Mouse (Mus musculus) midbrain, embryonic 15.5 days (tissue): ENCODE results near the gene Rab22a. TPM values are rescaled to one million over a fixed set of nuclear protein-coding genes. Genes with fewer than 3 reads are reported as not detected.

Source experiments
- ATAC-seq: fragments of 200-750 bp; cut with Nextera tagmentation; replicated peaks from 2 replicates; pipeline ENCODE4 v1.8.0; 2017; ENCODE audit warnings: moderate TSS enrichment
- H3K27ac ChIP-seq: fragments of 300-500 bp; sonication (generic); 2 replicates; pipeline ENCODE4 v1.5.1; 2015; ENCODE audit warnings: mild to moderate bottlenecking, inconsistent platforms
- H3K27me3 ChIP-seq: fragments of 300-500 bp; sonication (generic); replicated peaks from 2 replicates; pipeline ENCODE4 v1.6.1; 2015; ENCODE audit warnings: inconsistent platforms
- H3K36me3 ChIP-seq: fragments of 300-500 bp; sonication (generic); replicated peaks from 2 replicates; pipeline ENCODE4 v1.6.1; 2015; ENCODE audit warnings: inconsistent platforms
- H3K4me1 ChIP-seq: fragments of 300-500 bp; sonication (generic); 2 replicates; pipeline ENCODE4 v1.6.1; 2015; ENCODE audit warnings: inconsistent platforms
- H3K4me2 ChIP-seq: fragments of 300-500 bp; sonication (generic); 2 replicates; pipeline ENCODE4 v1.6.1; 2015; ENCODE audit warnings: inconsistent platforms, mild to moderate bottlenecking, moderate library complexity
- H3K4me3 ChIP-seq: fragments of 300-500 bp; sonication (generic); 2 replicates; pipeline ENCODE4 v1.5.1; 2015; ENCODE audit warnings: mild to moderate bottlenecking, inconsistent platforms
- H3K9ac ChIP-seq: fragments of 300-500 bp; sonication (generic); 2 replicates; pipeline ENCODE4 v1.6.1; 2015; ENCODE audit warnings: mild to moderate bottlenecking, inconsistent platforms
- H3K9me3 ChIP-seq: fragments of 300-500 bp; sonication (generic); 2 replicates; pipeline ENCODE4 v1.6.1; 2016; ENCODE audit warnings: inconsistent platforms
- WGBS: fragments of 180-500 bp; shearing (Covaris S2); methylation state at CpG from one replicate; pipeline ENCODE4 v1.1.7; 2015; ENCODE audit warnings: mixed read lengths; 5-methylcytosine and 5-hydroxymethylcytosine counted together
- polyA plus RNA-seq: library from polyadenylated mRNA; unstranded; fragments of >200 nt; fragmentation: Nextera tagmentation; extraction: Ambion mirVana; gene quantifications from 2 replicates; pipeline ENCODE4 v1.2.1, GENCODE M21; 2015

The Rab22a gene
- polyA plus RNA-seq, 1 experiment from 2014 or later: 33.8 TPM

GRCm38 (mm10) chr2:173730444-173730966, 70.9 kb downstream of the Rab22a start:
- Histone ChIP-seq H3K27me3 (no peaks in the 10 kb centered on the region), H3K9me3 (no peaks in the 10 kb centered on the region), H3K4me2 (peak overlapping the region; percentile 16; the same call in 1 of the 2 replicates), H3K27ac (peak overlapping the region; percentile 65), H3K4me1 (peaks cover 10% of the 10 kb centered on the region), H3K36me3 (no peaks in the 10 kb centered on the region), H3K9ac (no peak overlapping the region), H3K4me3 (no peak overlapping the region)
- WGBS: 4% methylated on average over 9 of the region's 9 CpGs
- peak; percentile 82 for ATAC-seq

- H3K9ac ChIP-seq: no peak overlapping the region
- H3K4me3 ChIP-seq: no peak overlapping the region
- peaks cover 26% of the 10 kb centered on the region for H3K4me1 ChIP-seq
- H3K36me3 ChIP-seq: no peaks in the 10 kb centered on the region
- ATAC-seq: no peak
- no peaks in the 10 kb centered on the region for H3K9me3 ChIP-seq
- no peak overlapping the region for H3K27ac ChIP-seq
- WGBS: 56% methylated on average over 2 of the region's 2 CpGs
- H3K27me3 ChIP-seq: no peaks in the 10 kb centered on the region
- no peak overlapping the region for H3K4me2 ChIP-seq
Measured at GRCm38 (mm10) chr2:173734426-173734825, 74.9 kb downstream of the Rab22a start.

- Histone ChIP-seq H3K4me1 (peaks cover 25% of the 10 kb centered on the region), H3K36me3 (no peaks in the 10 kb centered on the region), H3K9ac (peak within 1 kb of the TSS; percentile 68), H3K4me3 (peak within 1 kb of the TSS; percentile 64), H3K27ac (peak within 1 kb of the TSS; percentile 77), H3K27me3 (no peaks in the 10 kb centered on the region), H3K9me3 (no peaks in the 10 kb centered on the region), H3K4me2 (peak within 1 kb of the TSS; percentile 66)
- WGBS: under 1% methylated on average over 70 of the region's 70 CpGs
- peak; percentile 97 for ATAC-seq
Measured at GRCm38 (mm10) chr2:173737222-173737989, 77.8 kb downstream of the Rab22a start, which contains the start of gene Vapb. Gene Vapb (plus strand): TSS chr2:173737511.

GRCm38 (mm10) chr2:173738232-173738631, 78.7 kb downstream of the Rab22a start:
- ATAC-seq: 0 out of 2 replicates have a peak, but pooled peaks have one; percentile 3
- Histone ChIP-seq H3K4me1 (peaks cover 30% of the 10 kb centered on the region), H3K4me2 (peak overlapping the region; percentile 66), H3K4me3 (peak overlapping the region; percentile 64), H3K9ac (peak overlapping the region; percentile 68), H3K9me3 (no peaks in the 10 kb centered on the region), H3K36me3 (no peaks in the 10 kb centered on the region), H3K27ac (no peak overlapping the region), H3K27me3 (no peaks in the 10 kb centered on the region)
- WGBS: 86% methylated on average over 9 of the region's 9 CpGs

GRCm38 (mm10) chr2:173739107-173739506, 79.5 kb downstream of the Rab22a start:
- Histone ChIP-seq H3K9ac (no peak overlapping the region), H3K4me3 (no peak overlapping the region), H3K36me3 (no peaks in the 10 kb centered on the region), H3K27me3 (no peaks in the 10 kb centered on the region), H3K9me3 (no peaks in the 10 kb centered on the region), H3K4me2 (peak overlapping the region; percentile 7; the same call in 1 of the 2 replicates), H3K4me1 (peaks cover 30% of the 10 kb centered on the region), H3K27ac (no peak overlapping the region)
- 91% methylated on average over 7 of the region's 7 CpGs for WGBS
- no peak for ATAC-seq

DNA sequence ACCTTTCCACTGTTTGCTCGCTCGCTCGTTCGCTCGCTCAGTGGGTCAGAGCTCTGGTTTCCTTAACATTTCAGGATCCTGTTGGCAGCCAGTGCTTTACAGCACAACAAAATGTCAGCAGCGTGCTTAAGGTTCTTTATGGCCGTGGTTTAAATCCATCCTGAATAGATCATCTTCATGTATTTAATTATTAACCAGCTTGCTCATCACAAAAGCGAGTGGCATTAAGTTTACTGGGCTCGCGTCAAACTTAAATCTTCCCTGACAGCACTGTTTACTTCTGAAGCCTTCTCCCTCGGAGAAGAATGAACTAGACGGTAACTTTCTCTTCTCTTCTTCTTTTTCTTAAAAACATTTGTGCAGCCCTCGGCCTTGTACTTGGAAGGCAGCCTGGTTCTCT, 82.5 kb downstream of the Rab22a start:
- Histone ChIP-seq H3K9ac (no peak overlapping the region), H3K36me3 (no peaks in the 10 kb centered on the region), H3K4me3 (no peak overlapping the region), H3K9me3 (no peaks in the 10 kb centered on the region), H3K27me3 (no peaks in the 10 kb centered on the region), H3K4me1 (peaks cover 30% of the 10 kb centered on the region), H3K4me2 (no peak overlapping the region), H3K27ac (no peak overlapping the region)
- 76% methylated on average over 13 of the region's 13 CpGs for WGBS
- ATAC-seq: no peak

DNA sequence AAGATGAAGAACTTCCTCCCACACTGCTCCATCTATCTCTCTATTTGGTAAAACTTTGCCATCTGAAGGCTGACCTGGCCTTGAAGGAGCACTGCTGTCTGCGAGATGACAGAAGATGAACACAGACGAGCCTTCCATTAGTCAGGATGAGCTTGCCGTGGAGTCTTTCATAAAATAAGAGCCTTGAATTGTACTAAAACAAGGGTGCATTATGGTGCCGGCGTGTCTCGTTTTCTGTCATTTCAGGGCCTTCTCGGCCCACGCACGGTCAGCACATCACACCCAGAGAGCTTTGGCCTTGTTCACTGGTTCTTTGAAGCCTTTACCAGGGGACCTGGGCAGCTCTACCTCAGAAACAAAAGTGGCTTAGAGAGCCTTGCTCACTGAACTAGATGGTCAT, 83.2 kb downstream of the Rab22a start:
- 89% methylated on average over 9 of the region's 9 CpGs for WGBS
- no peak overlapping the region for H3K4me3 ChIP-seq
- H3K9ac ChIP-seq: no peak overlapping the region
- H3K27ac ChIP-seq: no peak overlapping the region
- H3K36me3 ChIP-seq: no peaks in the 10 kb centered on the region
- H3K4me2 ChIP-seq: no peak overlapping the region
- ATAC-seq: no peak
- no peaks in the 10 kb centered on the region for H3K9me3 ChIP-seq
- H3K4me1 ChIP-seq: peaks cover 30% of the 10 kb centered on the region
- H3K27me3 ChIP-seq: no peaks in the 10 kb centered on the region

DNA sequence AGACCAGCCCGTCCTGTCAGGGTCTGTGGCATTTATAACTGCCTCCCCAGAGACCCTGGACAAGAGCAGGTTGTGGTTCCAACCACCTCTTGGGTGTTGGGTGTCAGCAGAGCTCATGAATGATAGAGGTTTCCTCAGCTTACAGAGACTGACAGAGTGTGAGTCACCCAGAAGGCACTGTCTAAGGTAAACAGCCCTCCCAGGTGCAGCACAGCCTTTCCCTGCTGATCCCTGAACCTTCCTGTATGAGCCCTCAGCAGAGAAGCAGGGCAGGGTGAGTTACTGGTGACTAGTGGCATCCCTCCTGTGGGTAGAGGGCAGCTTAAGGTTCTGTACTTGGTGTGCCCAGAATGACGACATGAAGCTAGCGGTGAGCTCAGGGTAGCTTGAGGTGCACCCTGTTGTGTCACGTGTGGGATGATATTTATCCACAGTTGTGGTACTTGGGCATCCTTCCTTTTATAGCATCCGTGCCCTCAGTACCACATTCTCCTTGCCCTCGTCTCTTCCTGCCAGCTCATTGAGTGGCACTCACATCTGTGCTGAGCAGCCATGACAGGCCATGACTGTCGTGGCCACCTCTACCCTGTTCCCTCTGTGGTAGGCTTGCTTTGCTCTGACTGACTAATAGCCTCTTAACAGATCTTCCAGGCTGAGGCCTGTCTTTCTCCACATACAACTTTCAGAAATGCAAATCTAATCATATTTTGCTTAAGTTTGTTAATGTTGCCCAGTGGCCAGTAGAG, 84.7 kb downstream of the Rab22a start:
- no peak for ATAC-seq
- H3K36me3 ChIP-seq: no peaks in the 10 kb centered on the region
- H3K9me3 ChIP-seq: no peaks in the 10 kb centered on the region
- 91% methylated on average over 7 of the region's 7 CpGs for WGBS
- H3K27ac ChIP-seq: no peak overlapping the region
- H3K27me3 ChIP-seq: no peaks in the 10 kb centered on the region
- no peak overlapping the region for H3K4me3 ChIP-seq
- H3K4me1 ChIP-seq: peaks cover 15% of the 10 kb centered on the region
- no peak overlapping the region for H3K9ac ChIP-seq
- no peak overlapping the region for H3K4me2 ChIP-seq

GRCm38 (mm10) chr2:173748961-173749659, 89.5 kb downstream of the Rab22a start:
- Histone ChIP-seq H3K27me3 (no peaks in the 10 kb centered on the region), H3K36me3 (no peaks in the 10 kb centered on the region), H3K4me2 (no peak overlapping the region), H3K4me1 (no peaks in the 10 kb centered on the region), H3K9ac (no peak overlapping the region), H3K4me3 (no peak overlapping the region), H3K27ac (no peak overlapping the region), H3K9me3 (no peaks in the 10 kb centered on the region)
- ATAC-seq: no peak
- WGBS: 90% methylated on average over 2 of the region's 2 CpGs

DNA sequence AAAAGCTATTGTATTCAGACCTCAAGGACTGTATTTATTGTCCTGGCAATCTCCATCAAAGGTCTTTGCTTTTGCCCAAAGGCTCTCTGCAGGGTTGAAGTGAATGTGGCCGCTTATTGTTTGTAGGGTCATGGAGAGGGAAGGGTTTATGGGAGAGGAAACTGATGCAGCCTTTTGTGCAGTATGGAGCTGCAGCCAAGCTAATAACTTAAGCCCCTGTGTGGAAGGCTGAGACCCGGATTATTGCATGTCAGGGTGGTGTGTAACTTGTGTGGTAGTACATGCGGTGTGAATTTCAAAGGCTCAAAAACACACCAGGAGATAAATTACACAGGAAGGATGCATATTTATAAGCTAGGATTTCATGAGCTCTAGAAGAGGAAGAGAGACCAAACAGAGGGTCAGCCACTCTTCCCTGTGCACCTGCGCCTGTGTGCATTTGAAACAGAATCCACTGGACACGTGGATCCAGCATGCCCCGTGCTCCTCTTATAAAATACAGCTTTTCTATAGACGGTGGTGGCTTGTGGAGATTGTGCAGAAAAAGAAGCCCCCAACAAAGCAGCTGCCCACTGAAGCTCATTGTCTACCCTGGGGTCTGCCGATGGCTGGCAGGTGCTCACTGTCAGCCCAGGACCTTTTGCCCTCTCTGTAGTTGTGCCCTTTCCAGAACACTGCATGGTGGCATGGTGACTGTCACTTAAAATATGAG, 96.0 kb downstream of the Rab22a start:
- no peak overlapping the region for H3K4me2 ChIP-seq
- WGBS: 26% methylated on average over 8 of the region's 8 CpGs
- no peak overlapping the region for H3K4me3 ChIP-seq
- no peaks in the 10 kb centered on the region for H3K36me3 ChIP-seq
- ATAC-seq: peak; percentile 67; the same call in 1 of the 2 replicates
- no peaks in the 10 kb centered on the region for H3K27me3 ChIP-seq
- peak overlapping the region; percentile 58; the same call in 1 of the 2 replicates for H3K27ac ChIP-seq
- H3K9ac ChIP-seq: no peak overlapping the region
- peaks cover 31% of the 10 kb centered on the region for H3K4me1 ChIP-seq
- no peaks in the 10 kb centered on the region for H3K9me3 ChIP-seq
